Mouse (Mus musculus) heart, embryonic 16.5 days (tissue): ENCODE measurements around the gene Prkcd. TPM values are rescaled to one million over a fixed set of nuclear protein-coding genes. Genes with fewer than 3 reads are reported as not detected.

ENCODE experiments used
- ATAC-seq: fragments of 200-750 bp; cut with Nextera tagmentation; replicated peaks from 2 replicates; pipeline ENCODE4 v1.8.0; 2017; ENCODE audit warnings: moderate number of reproducible peaks; ENCODE audit not compliant: insufficient read depth, low FRiP score; ENCODE audit errors: extremely low read depth
- H3K27ac ChIP-seq: fragments of 300-500 bp; sonication (generic); 2 replicates; pipeline ENCODE4 v1.5.1; 2014; ENCODE audit warnings: mild to moderate bottlenecking, low read length, control low read depth, moderate library complexity
- H3K27me3 ChIP-seq: fragments of 300-500 bp; sonication (generic); 2 replicates; pipeline ENCODE4 v1.6.1; 2014; ENCODE audit warnings: low read length, mixed read lengths; ENCODE audit not compliant: control insufficient read depth, insufficient read depth
- H3K36me3 ChIP-seq: fragments of 300-500 bp; sonication (generic); 2 replicates; pipeline ENCODE4 v1.6.1; 2014; ENCODE audit not compliant: control insufficient read depth, insufficient read depth
- H3K4me1 ChIP-seq: fragments of 300-500 bp; sonication (generic); 2 replicates; pipeline ENCODE4 v1.6.1; 2014; ENCODE audit warnings: low read length, mixed read lengths; ENCODE audit not compliant: control insufficient read depth, insufficient read depth
- H3K4me2 ChIP-seq: fragments of 300-500 bp; sonication (generic); 2 replicates; pipeline ENCODE4 v1.6.1; 2014; ENCODE audit warnings: low read depth, mild to moderate bottlenecking, control low read depth, low read length
- H3K4me3 ChIP-seq: fragments of 300-500 bp; sonication (generic); 2 replicates; pipeline ENCODE4 v1.5.1; 2014; ENCODE audit warnings: mild to moderate bottlenecking, control low read depth, low read length
- H3K9ac ChIP-seq: fragments of 300-500 bp; sonication (generic); 2 replicates; pipeline ENCODE4 v1.6.1; 2014; ENCODE audit warnings: low read length, control low read depth
- H3K9me3 ChIP-seq: fragments of 300-500 bp; sonication (generic); replicated peaks from 2 replicates; pipeline ENCODE4 v1.6.1; 2016; ENCODE audit warnings: low read length; ENCODE audit not compliant: control insufficient read depth
- WGBS: fragments of 180-500 bp; shearing (Covaris S2); extraction: QIAGEN DNeasy Blood & Tissue Kit; methylation state at CpG from one replicate; pipeline ENCODE4 v1.1.7; 2014; 5-methylcytosine and 5-hydroxymethylcytosine counted together
- polyA plus RNA-seq: library from polyadenylated mRNA; unstranded; fragments of >200 nt; fragmentation: Nextera tagmentation; extraction: Ambion mirVana; gene quantifications from 2 replicates; pipeline ENCODE4 v1.2.1, GENCODE M21; 2015

Gene Prkcd
- polyA plus RNA-seq, 1 experiment from 2014 or later = 40.7 TPM

- no peak overlapping the region for H3K27ac ChIP-seq
- H3K36me3 ChIP-seq = no peaks in the 10 kb centered on the region
- no peak for ATAC-seq
- H3K4me3 ChIP-seq = no peak overlapping the region
- H3K27me3 ChIP-seq = no peaks in the 10 kb centered on the region
- H3K4me2 ChIP-seq = no peak overlapping the region
- WGBS = 53% methylated on average over 4 of the region's 4 CpGs
- no peaks in the 10 kb centered on the region for H3K9me3 ChIP-seq
- H3K4me1 ChIP-seq = peaks cover 20% of the 10 kb centered on the region
- no peak overlapping the region for H3K9ac ChIP-seq
Measured at GRCm38 (mm10) chr14:30629839-30630238, 3.8 kb upstream of the Prkcd start.

DNA sequence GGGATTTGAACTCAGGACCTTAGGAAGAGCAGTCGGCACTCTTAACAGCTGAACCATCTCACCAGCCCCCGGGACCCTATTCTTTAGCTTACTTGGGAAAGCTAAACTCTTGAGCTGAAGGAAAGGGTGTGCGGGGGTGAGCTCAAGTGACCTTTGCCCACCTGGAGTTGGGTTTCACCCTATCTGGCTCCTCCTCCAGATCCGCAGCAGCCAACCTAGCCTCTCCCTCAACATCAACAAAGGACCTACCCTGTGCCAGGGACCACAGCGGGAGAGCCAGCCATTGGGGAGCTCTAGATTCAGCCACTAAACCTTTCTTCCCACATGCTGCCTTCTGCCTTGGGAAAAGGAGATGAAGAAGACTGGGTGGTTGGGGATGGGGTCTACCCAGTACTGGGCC, 2.2 kb upstream of the Prkcd start:
- no peak for ATAC-seq
- no peak overlapping the region for H3K4me2 ChIP-seq
- H3K9me3 ChIP-seq = no peaks in the 10 kb centered on the region
- no peaks in the 10 kb centered on the region for H3K27me3 ChIP-seq
- peaks cover 25% of the 10 kb centered on the region for H3K4me1 ChIP-seq
- H3K27ac ChIP-seq = no peak overlapping the region
- 89% methylated on average over 5 of the region's 5 CpGs for WGBS
- no peak overlapping the region for H3K9ac ChIP-seq
- H3K36me3 ChIP-seq = no peaks in the 10 kb centered on the region
- no peak overlapping the region for H3K4me3 ChIP-seq

- peaks cover 25% of the 10 kb centered on the region for H3K4me1 ChIP-seq
Measured at GRCm38 (mm10) chr14:30626756-30627742, 1.0 kb upstream of the Prkcd start.

GRCm38 (mm10) chr14:30625131-30625807, 741 bp downstream of the Prkcd start:
- WGBS = under 1% methylated on average over 39 of the region's 39 CpGs
- peak overlapping the region; percentile 57 for H3K27ac ChIP-seq
- H3K36me3 ChIP-seq = no peaks in the 10 kb centered on the region
- no peaks in the 10 kb centered on the region for H3K27me3 ChIP-seq
- peaks cover 13% of the 10 kb centered on the region for H3K4me1 ChIP-seq
- peak overlapping the region; percentile 84 for H3K4me2 ChIP-seq
- H3K9me3 ChIP-seq = no peaks in the 10 kb centered on the region
- ATAC-seq = peak; percentile 20
- peak overlapping the region; percentile 75 for H3K9ac ChIP-seq
- H3K4me3 ChIP-seq = peak overlapping the region; percentile 65

More at GRCm38 (mm10) chr14:30626756-30627742, 1.0 kb upstream of the Prkcd start:
- 57% methylated on average over 12 of the region's 12 CpGs for WGBS
- H3K9ac ChIP-seq = peak overlapping the region; percentile 75
- H3K27ac ChIP-seq = peak overlapping the region; percentile 64
- H3K27me3 ChIP-seq = no peaks in the 10 kb centered on the region
- peak overlapping the region; percentile 65 for H3K4me3 ChIP-seq
- no peak for ATAC-seq
- H3K36me3 ChIP-seq = no peaks in the 10 kb centered on the region
- no peaks in the 10 kb centered on the region for H3K9me3 ChIP-seq
- peak overlapping the region; percentile 84 for H3K4me2 ChIP-seq

DNA sequence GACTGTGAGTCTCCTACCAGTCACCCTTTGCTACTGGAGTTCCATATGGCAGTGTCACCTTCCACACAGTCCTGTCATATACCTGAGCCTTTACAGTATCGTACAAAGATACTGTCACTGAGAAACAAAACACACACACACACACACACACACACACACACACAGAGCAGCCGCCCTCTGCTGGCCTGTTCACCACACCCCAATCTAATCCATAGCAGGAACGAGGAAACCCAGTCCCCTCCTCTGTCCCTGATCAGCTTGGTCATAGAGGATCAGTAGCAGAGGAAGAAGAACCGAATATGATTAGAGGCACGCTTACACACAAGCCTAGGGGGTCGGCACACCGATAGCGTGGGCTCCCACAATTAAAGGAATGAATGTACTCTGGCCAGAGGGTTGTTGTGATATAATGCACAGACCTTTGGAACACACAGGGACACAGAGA, 1.7 kb downstream of the Prkcd start:
- Histone ChIP-seq H3K9me3 (no peaks in the 10 kb centered on the region), H3K4me3 (peak overlapping the region; percentile 65), H3K9ac (peak overlapping the region; percentile 75), H3K27me3 (no peaks in the 10 kb centered on the region), H3K36me3 (no peaks in the 10 kb centered on the region), H3K4me2 (peak overlapping the region; percentile 84), H3K27ac (no peak overlapping the region; the same call in 1 of the 2 replicates), H3K4me1 (peaks cover 13% of the 10 kb centered on the region; the same call in 1 of the 2 replicates)
- 50% methylated on average over 8 of the region's 8 CpGs for WGBS
- ATAC-seq = no peak

DNA sequence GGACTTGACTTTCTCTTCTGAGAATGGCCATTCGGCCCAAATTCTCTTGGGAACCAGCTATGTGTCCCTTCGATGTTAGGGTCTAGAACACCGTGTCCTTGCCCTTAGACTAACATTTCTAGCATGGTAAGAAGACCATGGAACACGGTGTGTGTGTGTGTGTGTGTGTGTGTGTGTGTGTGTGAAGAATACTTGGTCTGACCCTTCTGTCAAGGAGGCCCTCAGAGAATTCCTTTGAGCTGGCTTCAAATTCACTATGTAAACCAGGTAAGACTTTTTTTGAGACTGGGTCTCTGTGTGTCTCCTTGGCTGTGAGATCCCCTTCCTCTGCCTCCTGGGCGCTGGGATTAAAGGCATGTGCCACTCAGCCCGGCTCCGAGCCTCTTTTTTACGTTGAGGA, 3.5 kb downstream of the Prkcd start:
- H3K4me1 ChIP-seq = peaks cover 13% of the 10 kb centered on the region; the same call in 1 of the 2 replicates
- WGBS = 86% methylated on average over 8 of the region's 8 CpGs
- no peak overlapping the region for H3K27ac ChIP-seq
- no peak overlapping the region for H3K9ac ChIP-seq
- H3K4me2 ChIP-seq = no peak overlapping the region
- no peaks in the 10 kb centered on the region for H3K36me3 ChIP-seq
- no peak overlapping the region for H3K4me3 ChIP-seq
- H3K27me3 ChIP-seq = no peaks in the 10 kb centered on the region
- no peak for ATAC-seq
- H3K9me3 ChIP-seq = no peaks in the 10 kb centered on the region

GRCm38 (mm10) chr14:30622130-30622529, 3.9 kb downstream of the Prkcd start:
- Histone ChIP-seq H3K9ac (no peak overlapping the region), H3K4me3 (no peak overlapping the region), H3K4me2 (no peak overlapping the region), H3K4me1 (peaks cover 13% of the 10 kb centered on the region; the same call in 1 of the 2 replicates), H3K27me3 (no peaks in the 10 kb centered on the region), H3K36me3 (no peaks in the 10 kb centered on the region), H3K27ac (no peak overlapping the region), H3K9me3 (no peaks in the 10 kb centered on the region)
- 69% methylated on average over 7 of the region's 7 CpGs for WGBS
- ATAC-seq = no peak

DNA sequence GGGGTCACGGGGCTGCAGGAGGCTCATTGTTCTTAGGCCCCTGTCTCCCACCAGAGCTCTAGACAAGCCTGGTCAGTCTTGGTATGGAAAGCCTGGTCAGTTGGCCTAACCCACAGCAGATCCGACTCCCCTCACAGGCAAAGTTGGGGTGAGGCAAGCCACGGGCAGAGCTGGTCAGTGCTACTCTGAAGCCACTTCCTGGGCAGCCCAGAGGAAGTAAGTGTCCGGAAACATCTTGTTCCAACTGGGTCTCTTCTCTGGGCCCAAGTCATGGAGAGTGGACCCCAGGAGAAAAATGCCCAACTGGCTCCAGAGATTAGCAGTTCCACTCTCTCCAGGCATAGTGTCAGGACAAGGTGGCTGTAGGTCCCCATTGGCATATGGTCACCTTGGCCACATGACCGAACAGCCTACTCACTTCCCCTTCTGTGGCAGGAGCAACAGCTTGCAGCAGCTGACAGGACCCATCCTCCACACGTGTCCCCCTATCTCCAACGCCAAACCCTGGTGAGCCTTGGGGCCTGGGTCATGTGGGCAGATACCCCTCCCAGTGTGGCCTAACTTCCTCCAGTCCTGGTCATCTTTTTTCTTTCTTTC, 5.9 kb downstream of the Prkcd start:
- no peak for ATAC-seq
- WGBS = 58% methylated on average over 7 of the region's 7 CpGs

More for the DNA sequence above, 5.9 kb downstream of the Prkcd start:
- Histone ChIP-seq H3K4me3 (no peak overlapping the region), H3K36me3 (no peaks in the 10 kb centered on the region), H3K4me2 (no peak overlapping the region), H3K9me3 (no peaks in the 10 kb centered on the region), H3K27ac (no peak overlapping the region), H3K27me3 (no peaks in the 10 kb centered on the region), H3K4me1 (peaks cover 9% of the 10 kb centered on the region; the same call in 1 of the 2 replicates), H3K9ac (no peak overlapping the region)
